Mouse (Mus musculus) B cell, adult 67 days (primary cell): ENCODE measurements around the gene Adam21. TPM values are rescaled to one million over a fixed set of nuclear protein-coding genes. Genes with fewer than 3 reads are reported as not detected.

Experiments
- total RNA-seq, 2 experiments: library from RNA; stranded (reverse); gene quantifications; 4 replicates each; pipeline ENCODE4 v1.2.4; 2023

The Adam21 gene
- total RNA-seq: under 1 TPM; 0.17 to 0.24 TPM

GRCm38 (mm10) chr12:81568374-81568773 is at the start of gene Adam21:
TSS of gene Adam21 (minus strand) at chr12:81568474.

GRCm38 (mm10) chr12:81594902-81595671 is 26.8 kb upstream of the Adam21 start, which contains the start of gene Med6:
TSS of gene Med6 (minus strand) at chr12:81595008.

GRCm38 (mm10) chr12:81532316-81533028 is 35.8 kb downstream of the Adam21 start, which contains the start of the genes Gm20498 and Synj2bp:
TSS of gene Gm20498 (minus strand) at chr12:81532905.
TSS of gene Synj2bp (minus strand) at chr12:81532911.

Other genes starting within 250 kb of the Adam21 start
- gene Slc8a3, start 235.3 kb downstream of the Adam21 start, total RNA-seq: not detected
- under 1 TPM; 0.36 to 0.75 TPM for gene Gm4787, start 189.0 kb downstream of the Adam21 start, total RNA-seq
- 1 to 10 TPM; 1.7 to 2.4 TPM for gene Adam4, start 146.5 kb downstream of the Adam21 start, total RNA-seq
- gene Cox16, start 83.3 kb downstream of the Adam21 start, total RNA-seq: 10 to 100 TPM; 54.9 to 58.2 TPM
- gene Gm20498, start 35.6 kb downstream of the Adam21 start, total RNA-seq: 10 to 100 TPM; 10.8 to 12.5 TPM
- gene Synj2bp, start 35.6 kb downstream of the Adam21 start, total RNA-seq: 10 to 100 TPM; 25.6 to 29.6 TPM
- 10 to 100 TPM; 51.4 to 53.2 TPM for gene Med6, start 26.5 kb upstream of the Adam21 start, total RNA-seq
- gene Ttc9, start 62.8 kb upstream of the Adam21 start, total RNA-seq: not detected
- gene Map3k9, start 212.7 kb upstream of the Adam21 start, total RNA-seq: 10 to 100 TPM; 19.6 to 22.0 TPM